Mouse (Mus musculus) MEL-GATA-1-ER (cell line): ENCODE measurements around the gene Adgre5.

Experiments used
- DNase-seq: peaks from one replicate; pipeline ENCODE4 v3.0.0-alpha.2; 2012; ENCODE audit warnings: low read depth; ENCODE audit errors: extremely low read depth

Adgre5 gene

DNA sequence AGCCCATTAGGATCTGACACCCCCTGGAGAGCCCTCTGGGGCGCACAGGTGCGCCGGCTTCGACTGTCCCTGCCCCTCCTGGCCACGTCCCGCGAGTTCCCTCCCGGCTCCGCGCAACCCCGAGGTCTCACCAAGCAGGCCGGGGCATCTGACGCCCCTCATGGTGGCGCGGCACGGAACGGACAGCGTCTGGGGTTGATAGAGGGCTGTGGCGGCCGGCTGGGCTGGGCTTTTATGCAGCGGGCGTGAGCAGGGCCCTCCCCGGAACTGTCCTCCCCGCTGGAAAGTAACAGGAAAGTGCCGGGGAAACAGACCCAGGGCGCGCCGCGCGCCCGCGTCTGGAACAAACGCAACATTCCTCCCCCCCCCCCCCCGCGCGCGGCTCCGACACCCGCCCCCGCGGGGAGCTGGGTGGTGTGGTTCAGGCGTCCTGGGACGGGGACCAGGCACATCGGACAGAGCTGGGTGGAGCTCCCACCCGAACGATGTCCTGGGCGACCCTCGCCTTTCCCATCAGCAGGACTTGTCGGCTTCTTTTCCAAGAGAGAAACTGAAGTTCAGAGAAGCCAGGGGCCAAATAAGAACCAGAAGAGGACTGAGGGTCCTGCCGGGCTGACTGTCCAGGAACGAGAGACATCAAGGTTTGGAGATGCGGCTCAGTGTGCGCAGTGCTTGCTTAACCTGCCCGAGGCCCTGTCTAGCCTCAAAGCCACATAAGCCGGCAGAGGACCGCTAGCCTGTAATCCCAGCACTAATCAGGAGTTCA is at the start of gene Adgre5:
Adgre5 (minus strand) TSS at position 351 of the 766 bp plus-strand sequence.
- no peak for DNase-seq

- no peak for DNase-seq
Measured at GRCm38 (mm10) chr8:83789826-83790225, 48.7 kb upstream of the Adgre5 start.

DNA sequence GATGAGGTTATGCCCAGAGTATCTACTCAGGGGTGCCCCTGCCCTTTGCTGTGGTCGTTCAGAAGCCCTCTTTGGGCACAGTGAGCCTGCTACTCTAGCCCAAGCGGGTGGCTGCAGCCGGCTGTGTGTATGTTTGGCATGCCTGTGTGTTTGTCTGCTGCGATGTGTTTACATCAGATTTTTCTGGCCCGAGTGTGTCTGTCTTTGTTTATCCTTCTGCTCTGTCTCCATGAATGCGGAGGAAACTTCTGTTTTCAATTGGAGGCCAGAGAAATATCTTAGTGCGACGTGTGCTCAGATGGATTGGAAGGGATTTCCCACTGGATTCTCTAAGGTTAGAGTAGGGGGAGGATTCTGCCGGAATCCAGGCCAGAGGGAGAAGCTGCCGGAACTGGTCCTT is 43.9 kb upstream of the Adgre5 start:
- no peak for DNase-seq

GRCm38 (mm10) chr8:83782832-83783558 is 41.9 kb upstream of the Adgre5 start:
- DNase-seq: no peak

- no peak for DNase-seq
Measured at GRCm38 (mm10) chr8:83779610-83780009, 38.5 kb upstream of the Adgre5 start.

DNA sequence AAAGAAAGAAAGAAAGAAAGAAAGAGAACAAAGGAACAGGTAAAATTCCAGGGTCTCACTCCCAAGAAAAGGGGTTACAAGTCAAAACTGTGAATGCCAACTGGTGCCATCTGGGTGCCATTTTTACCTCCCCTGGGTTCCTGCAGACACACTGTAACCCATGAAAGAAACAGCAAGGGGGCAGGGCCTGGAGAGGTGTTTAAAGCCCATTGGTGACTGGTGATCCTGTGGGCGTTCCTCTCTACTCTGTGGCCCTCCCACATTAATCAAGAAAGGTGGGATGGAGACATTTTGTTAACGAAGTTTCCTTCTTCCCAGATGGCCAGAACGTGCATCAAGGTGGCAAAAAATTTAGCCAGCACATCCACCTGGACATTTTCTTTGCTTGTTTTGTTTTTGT is 36.9 kb upstream of the Adgre5 start:
- DNase-seq: no peak

GRCm38 (mm10) chr8:83776632-83777031 is 35.5 kb upstream of the Adgre5 start:
- DNase-seq: no peak

- no peak for DNase-seq
Measured at GRCm38 (mm10) chr8:83774221-83774620, 33.1 kb upstream of the Adgre5 start.

- peak; percentile 57 for DNase-seq
Measured at GRCm38 (mm10) chr8:83773452-83773846, 32.3 kb upstream of the Adgre5 start.

- DNase-seq: no peak
Measured at GRCm38 (mm10) chr8:83772701-83773451, 31.8 kb upstream of the Adgre5 start.

DNA sequence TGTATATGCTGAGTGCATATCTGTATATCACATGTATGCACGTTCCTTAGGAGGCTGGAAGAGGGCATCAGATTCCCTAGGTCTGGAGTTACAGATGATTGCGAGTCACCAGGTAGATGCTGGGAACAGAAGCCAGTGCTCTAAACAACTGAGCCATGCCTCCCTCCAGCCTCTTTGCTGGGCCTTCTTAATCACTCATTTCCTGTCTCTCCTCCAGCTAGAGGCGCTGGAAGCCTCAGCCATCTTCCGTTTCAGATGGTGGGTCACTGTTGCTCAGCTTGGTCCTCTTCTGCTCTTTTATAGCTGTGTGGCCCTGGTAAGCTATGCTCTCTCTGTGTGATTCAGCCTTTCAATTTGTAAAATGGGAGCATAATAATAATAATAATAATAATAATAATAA is 30.7 kb upstream of the Adgre5 start:
- DNase-seq: no peak

GRCm38 (mm10) chr8:83770669-83771068 is 29.5 kb upstream of the Adgre5 start:
- no peak for DNase-seq

DNA sequence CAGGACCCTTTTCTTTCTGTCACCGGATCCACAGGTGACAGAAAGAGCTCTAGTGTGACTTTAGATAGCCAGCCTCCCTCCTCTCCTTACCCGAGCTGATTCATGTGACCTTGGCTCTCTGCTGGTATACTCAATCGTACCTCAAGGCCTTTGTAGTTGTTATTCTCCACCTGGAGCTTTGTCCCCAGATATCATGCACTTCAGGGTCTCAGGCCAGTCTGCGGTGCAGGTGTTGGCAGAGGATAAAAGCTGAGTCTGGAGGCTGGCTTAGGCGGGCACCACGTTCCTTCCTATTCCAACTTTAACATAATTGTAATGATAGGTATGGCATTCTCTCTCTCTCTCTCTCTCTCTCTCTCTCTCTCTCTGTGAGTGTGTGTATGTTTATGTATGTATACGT is 28.6 kb upstream of the Adgre5 start:
- no peak for DNase-seq

DNA sequence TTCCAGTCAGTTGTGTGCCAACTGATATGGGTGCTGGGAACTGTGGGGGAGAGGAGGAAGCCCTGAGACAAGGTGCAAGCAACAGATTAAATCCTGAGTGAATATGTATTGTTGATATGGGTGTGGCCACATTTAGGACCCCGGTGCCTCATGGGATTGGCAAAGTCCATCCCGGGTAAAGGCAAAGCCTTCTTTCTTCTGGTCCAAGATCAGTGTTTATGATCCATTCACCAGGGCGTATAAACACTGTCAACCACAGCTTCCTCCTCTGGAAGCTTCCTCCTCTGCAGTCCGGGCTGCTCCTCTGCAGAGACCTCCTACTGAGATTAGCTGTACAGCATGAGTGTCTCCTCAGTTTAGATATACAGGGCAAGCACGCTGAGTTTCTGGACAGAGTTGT is 27.4 kb upstream of the Adgre5 start:
- peak; percentile 71 for DNase-seq

DNA sequence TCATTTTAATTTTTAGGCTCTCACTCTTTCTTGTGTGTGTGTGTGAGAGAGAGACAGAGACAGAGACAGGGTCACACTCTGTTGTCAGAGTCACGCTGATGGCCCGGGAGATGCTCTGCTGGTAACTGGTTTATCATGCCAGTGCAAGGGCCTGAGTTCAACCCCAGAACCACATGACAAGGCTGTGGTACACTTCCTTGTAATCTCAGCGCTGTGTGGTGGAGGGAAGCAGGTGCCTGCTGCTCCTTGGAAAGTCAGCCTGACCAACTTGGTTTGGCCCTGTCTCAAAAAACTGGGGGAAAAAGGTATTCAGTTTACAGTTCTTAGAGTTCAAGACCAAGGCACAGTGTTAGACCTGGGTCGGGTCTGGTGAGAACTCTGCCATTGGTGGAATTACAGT is 26.3 kb upstream of the Adgre5 start:
- DNase-seq: no peak

DNA sequence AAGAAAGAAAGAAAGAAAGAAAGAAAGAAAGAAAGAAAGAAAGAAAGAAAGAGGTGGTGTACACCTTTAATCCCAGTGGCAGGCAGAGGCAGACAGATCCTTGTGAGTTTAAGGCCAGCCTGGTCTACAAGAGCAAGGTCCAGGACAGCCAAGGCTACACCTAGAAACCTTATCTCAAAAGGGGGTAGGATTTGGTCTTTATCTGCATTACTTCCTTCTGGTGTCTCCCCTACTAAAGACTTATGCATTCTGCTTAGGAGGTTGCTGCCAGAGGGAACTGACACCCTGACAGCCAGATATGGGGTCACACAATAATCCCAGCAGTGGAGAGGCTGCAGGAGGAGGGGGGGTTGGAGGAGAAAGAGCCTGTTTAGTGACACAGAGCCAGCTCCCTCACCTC is 24.5 kb upstream of the Adgre5 start:
- no peak for DNase-seq

DNA sequence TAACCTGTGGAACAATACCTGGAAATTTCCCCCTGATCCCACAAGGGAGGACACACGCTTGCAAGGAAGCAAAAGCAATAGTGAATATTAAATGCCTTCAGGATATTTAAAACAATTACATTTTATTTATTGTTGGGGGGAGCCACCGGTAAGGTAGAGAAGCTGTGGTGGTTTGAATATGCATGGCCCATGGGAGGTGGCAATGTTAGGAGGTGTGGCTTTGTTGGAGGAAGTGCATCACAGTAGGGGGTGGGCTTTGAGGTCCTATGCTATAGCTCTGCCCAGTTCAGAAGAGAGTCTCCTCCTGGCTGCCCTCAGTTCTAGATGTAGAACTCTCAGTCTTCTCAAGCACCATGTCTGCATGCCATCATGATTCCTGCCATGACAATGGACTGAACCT is 23.6 kb upstream of the Adgre5 start:
- DNase-seq: no peak

GRCm38 (mm10) chr8:83764116-83764515 is 23.0 kb upstream of the Adgre5 start:
- DNase-seq: no peak

- no peak for DNase-seq
Measured at GRCm38 (mm10) chr8:83759231-83759759, 18.2 kb upstream of the Adgre5 start.

GRCm38 (mm10) chr8:83758298-83758697 is 17.2 kb upstream of the Adgre5 start:
- DNase-seq: no peak

DNA sequence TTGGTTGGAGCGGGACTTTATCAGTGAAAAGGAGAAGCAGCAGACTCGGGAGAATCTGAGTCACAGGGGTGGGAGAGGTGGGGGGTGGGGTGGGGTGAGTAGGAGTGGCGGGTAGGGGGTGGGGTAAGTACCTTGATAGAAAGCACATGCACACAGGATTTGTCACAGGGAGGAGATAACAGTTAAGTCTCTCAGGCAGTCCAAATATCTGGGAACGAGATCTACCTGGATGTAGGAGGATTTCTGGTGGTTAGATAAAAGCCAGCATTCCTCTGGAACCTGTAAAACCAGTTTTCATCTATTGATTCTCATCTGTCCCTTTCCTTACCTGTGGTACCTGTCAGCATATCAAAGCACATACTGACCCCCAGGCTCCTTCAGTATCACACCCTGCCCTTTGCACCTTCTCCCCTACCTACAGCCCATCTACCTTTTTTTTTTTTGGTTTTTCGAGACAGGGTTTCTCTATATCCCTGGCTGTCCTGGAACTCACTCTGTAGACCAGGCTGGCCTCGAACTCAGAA is 16.0 kb upstream of the Adgre5 start:
- no peak for DNase-seq

- no peak for DNase-seq
Measured at GRCm38 (mm10) chr8:83756273-83756672, 15.1 kb upstream of the Adgre5 start.
